Mouse (Mus musculus) neural tube, embryonic 10.5 days (tissue): Measurements from ENCODE around the gene Abhd12b.

Experiments
- DNase-seq: peaks from one replicate; pipeline ENCODE4 v3.0.0-alpha.2; 2017; ENCODE audit warnings: low spot score; ENCODE audit errors: extremely low spot score

Gene Abhd12b

GRCm38 (mm10) chr12:70201926-70202529 is 48.1 kb downstream of the Abhd12b start:
- DNase-seq: no peak

- no peak for DNase-seq
These were observed 50.5 kb downstream of the Abhd12b start for GRCm38 (mm10) chr12:70204433-70204832.

GRCm38 (mm10) chr12:70208214-70208613 is 54.3 kb downstream of the Abhd12b start:
- no peak for DNase-seq

- DNase-seq: no peak
These were observed 58.6 kb downstream of the Abhd12b start for GRCm38 (mm10) chr12:70212501-70212900.

GRCm38 (mm10) chr12:70213601-70214000 is 59.7 kb downstream of the Abhd12b start:
- DNase-seq: no peak

- DNase-seq: no peak
These were observed 60.3 kb downstream of the Abhd12b start for GRCm38 (mm10) chr12:70214281-70214680.

GRCm38 (mm10) chr12:70216229-70216800 is 62.4 kb downstream of the Abhd12b start:
- no peak for DNase-seq

GRCm38 (mm10) chr12:70218795-70219540 is 65.0 kb downstream of the Abhd12b start:
- no peak for DNase-seq

GRCm38 (mm10) chr12:70221425-70221824 is 67.5 kb downstream of the Abhd12b start:
- no peak for DNase-seq

- DNase-seq: no peak
These were observed 69.4 kb downstream of the Abhd12b start for GRCm38 (mm10) chr12:70223331-70223730.

- no peak for DNase-seq
These were observed 72.7 kb downstream of the Abhd12b start for GRCm38 (mm10) chr12:70226655-70227054.

GRCm38 (mm10) chr12:70227121-70227932 is 73.4 kb downstream of the Abhd12b start:
- peak; percentile 67 for DNase-seq

- no peak for DNase-seq
These were observed 74.2 kb downstream of the Abhd12b start for GRCm38 (mm10) chr12:70228155-70228554.

GRCm38 (mm10) chr12:70231294-70231693 is 77.4 kb downstream of the Abhd12b start, which contains the start of gene Pygl:
Pygl (minus strand) TSS chr12:70231488.
- DNase-seq: no peak

GRCm38 (mm10) chr12:70232020-70232544 is 78.1 kb downstream of the Abhd12b start:
- DNase-seq: no peak
